Mouse (Mus musculus) spleen, adult 2 months (tissue): ENCODE data around the gene Mob4.

Source experiments
- CTCF ChIP-seq: fragments of 200-500 bp; IDR thresholded peaks from 2 replicates; pipeline ENCODE4 v1.5.1; 2011; ENCODE audit warnings: mild to moderate bottlenecking, inconsistent platforms; ENCODE audit not compliant: insufficient read depth, insufficient read length, insufficient replicate concordance; ENCODE audit errors: extremely low read depth
- POLR2A ChIP-seq: fragments of 200-500 bp; IDR thresholded peaks from 2 replicates; pipeline ENCODE4 v1.6.1; 2011; ENCODE audit warnings: low read depth, low read length, inconsistent platforms

DNA sequence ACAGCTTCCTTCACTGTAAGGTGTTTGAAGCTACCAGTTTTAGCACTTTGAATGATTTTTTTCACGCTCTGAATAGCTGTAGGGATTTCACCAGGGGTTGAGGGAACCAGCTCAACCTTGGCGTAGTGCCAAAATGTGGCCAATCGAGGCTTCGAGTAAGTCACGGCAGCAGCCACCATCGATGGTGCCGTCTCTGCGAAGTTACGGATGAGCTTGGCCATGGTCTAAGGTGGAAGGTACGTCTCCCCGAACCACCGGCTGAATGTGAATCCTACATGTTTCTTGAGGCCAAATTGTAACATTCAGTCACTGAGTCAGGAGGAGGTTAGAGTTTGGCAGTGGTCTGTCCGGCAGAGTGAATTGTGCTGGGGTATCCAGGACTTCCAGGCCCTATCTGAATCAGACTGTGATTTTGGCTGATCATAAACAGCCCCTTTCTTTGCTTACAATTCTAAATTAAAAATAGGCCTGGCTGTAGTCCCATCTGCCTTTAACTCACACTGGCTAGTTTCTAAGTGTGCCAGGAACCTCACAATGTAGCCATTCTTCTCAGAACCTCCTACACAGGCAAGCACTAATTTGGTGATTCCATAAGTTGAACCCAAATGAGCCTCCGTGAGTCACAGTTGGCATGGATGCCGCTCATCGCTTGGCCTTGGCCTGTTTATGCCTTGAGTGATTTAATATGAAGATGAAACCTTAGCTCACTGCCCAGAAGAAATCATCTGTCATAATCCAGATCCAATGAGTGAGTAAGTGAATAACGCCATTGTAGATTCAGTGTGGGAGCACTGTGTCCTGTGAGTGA is 30.0 kb downstream of the Mob4 start:
- no peak for TF ChIP-seq CTCF
- TF ChIP-seq POLR2A = no peak
